Mouse (Mus musculus) megakaryocyte progenitor cell, adult 5-6 weeks (primary cell): ENCODE data around the gene Armc9. TPM values are rescaled to one million over a fixed set of nuclear protein-coding genes. Genes with fewer than 3 reads are reported as not detected.

Source experiments
- ATAC-seq: replicated peaks from 2 replicates; pipeline ENCODE4 v1.8.0; 2016; ENCODE audit warnings: mild to moderate bottlenecking, moderate TSS enrichment, inconsistent platforms; ENCODE audit not compliant: poor library complexity
- total RNA-seq, 2 experiments: library from RNA; stranded (forward) in 1 of 2; stranded (reverse) in 1 of 2; fragments of 157-497, 149-512 nt in 1 of 2; fragments of 200-1000 nt in 1 of 2; gene quantifications; 2 replicates each; pipeline versions ENCODE4 v1.2.3 to v1.2.4; 2015 to 2017

The Armc9 gene
- total RNA-seq, 2 experiments from 2014 or later: 5.0 to 11.5 TPM

DNA sequence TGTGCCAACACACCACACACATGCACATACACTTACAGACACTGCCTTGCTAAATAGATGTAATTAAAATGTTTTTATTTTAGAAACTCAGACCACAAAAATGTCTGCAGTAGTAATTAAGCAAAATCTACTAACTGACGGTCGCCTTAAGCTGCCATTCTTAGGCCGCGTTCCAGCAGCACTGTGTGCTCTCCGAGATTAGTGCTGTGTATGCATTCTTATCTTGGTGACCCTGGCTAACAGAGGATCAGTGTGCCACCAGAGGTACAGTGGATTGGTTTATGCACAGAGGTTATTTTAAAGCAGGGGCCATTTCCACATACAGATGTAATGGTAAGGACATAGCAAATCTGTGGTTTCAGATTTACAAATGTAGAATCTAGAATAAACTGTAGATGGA lies 6.5 kb downstream of the Armc9 start:
- ATAC-seq: peak; percentile 89

DNA sequence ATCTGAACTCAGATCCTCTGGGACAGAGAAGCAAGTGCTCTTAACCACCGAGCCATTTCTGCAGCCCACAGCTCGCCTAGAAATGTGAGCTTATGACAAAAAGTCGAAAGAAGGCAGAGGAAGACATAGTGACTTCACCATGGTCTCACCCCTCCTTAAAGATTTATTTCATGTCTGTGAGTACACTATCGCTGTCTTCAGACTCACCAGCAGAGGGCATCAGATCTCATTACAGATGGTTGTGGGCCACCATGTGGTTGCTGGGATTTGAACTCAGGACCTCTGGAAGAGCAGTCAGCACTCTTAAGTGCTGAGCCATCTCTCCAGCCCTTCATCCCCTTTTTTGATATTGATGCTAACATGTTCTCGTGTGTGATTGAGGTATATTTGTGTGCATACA lies 20.0 kb downstream of the Armc9 start:
- no peak for ATAC-seq

DNA sequence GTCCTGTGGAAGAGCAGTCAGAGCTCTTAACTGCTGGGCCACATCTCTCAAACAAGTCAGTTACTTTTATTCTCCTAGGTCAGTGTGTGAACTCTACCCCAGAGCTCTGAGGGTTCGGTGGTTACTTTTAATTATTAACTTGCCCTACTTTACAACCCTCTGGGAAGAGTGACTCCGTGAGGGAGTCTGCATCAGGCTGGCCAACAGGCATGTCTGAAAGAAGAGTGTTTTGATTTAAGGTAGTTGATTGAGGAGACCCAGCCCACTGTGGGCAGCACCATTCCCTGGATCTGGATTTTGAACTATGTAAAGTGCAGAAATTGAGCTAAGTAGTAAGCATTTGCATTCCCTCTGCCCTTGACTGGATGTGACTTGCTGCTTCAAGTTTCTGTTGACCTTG lies 21.5 kb downstream of the Armc9 start:
- ATAC-seq: no peak

DNA sequence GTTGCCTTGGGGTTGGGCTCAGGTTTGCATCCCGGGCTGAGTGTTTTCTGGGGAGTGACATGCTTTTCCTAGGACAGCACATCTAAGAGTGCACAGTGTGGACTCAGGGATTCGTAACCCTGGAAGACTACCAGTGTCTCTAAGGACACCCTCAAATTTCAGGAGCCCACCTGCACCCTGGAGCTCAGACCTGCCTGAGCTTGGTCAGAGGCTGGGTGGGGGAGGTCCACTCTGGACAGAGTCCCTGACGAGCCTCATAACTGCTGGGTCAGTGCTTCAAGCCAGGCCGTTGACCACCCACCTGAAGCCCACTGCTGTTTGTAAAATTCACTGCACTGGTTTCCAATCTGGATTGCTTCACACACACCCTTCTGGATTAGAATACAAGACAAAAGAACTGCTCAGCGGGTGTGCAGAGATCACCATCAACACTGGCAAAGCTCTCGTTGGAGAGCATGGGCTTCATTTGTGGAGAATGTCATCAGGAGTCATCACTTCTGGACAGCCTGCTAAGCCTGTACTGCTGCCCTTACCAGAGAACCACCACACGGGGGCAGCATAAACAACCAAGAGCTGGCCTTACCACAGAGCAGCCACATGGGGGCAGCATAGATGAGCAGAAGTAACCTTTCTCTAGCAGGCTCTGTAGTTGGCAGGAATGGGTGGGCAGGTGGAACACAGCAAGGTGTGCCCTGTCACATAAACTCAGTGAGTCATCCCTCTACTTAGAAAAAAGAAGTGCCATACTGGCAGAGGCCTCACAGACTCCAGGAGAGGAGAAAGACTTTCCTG lies 24.1 kb downstream of the Armc9 start:
- ATAC-seq: peak; percentile 98

DNA sequence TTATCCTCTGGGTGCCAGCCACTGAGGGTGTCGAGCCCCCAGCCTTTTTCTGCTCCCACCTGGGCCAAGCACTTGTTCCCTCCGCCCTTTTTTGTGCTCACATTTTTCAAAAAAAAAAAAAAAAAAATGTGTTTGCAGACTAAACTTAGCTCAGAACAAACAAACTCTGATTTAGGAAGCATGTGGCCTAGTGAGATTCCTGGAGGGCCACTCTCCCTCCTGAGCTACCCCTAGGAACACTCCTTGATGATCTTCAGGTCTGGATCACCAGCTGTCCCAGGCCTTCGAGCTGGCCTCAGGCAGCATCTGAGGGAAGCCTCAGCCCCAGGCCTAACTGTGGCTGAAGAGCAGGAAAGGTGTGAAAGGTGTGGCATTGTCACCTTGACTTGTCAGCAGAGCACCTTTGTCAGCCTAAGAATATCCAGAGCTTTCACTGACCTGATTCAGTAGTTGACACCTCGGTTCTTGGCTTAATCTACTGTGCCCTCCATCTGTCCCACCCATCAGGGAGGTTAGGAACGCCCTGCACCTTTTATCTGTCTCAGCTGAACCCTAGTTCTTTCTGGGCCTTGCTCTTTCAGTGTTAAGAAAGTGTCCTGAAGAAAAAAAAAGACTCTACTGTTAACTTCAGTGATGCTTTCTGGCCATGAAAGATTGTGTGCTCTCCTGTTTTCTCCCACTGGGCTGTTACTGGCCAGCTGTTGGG lies 27.6 kb downstream of the Armc9 start:
- 0 out of 2 replicates have a peak, but pooled peaks have one; percentile 18 for ATAC-seq

DNA sequence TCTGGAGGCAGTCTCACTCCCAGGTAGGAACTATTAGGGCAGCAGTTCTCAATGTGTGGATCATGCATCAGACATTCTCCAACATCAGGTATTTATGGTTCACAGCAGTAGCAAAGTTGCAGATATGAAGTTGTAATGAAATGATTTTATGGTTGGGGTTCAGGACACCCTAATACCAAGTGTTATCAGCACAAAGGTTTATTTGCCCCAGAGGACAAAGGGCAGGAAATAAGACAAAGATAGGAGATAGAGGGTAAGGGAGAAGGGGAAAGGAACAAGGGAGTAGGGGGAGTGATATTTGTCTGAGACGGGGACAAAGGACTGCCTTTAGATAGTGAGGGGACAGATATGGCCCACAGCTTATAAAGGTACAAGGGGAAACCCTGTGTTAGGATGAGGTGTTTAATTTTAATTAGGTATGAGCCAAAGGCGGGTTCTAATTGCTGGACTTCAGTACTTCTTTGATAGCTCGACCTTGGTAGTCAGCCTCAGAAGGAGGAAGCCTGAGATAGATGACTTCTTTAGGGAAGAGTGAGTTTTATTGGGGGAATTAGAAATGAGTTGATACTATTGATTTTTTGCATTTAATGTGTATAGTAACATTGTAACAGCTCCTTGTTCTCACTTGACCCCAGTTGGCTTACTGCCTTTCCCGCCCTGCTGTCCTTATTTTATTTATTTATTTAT lies 29.1 kb downstream of the Armc9 start:
- ATAC-seq: no peak

DNA sequence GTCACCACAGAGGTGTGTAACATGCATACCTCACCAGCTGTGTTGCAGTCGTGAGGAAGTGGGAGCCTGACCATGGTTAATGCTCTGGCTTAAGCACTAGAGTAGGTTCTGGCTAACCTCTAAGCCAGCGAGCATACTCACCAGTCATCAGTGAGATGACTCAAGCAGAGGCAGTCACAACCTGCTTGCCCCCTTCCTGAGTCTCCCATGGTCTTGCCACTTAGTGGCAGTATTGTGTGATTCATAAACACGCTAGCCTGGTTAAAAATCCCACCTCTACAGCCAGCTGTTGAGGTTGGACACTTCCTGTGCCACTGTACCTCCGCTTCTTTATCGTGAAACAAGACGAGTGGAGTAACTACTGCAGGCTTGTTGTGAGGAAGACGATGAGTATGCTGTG lies 32.2 kb downstream of the Armc9 start:
- peak; percentile 42 for ATAC-seq

DNA sequence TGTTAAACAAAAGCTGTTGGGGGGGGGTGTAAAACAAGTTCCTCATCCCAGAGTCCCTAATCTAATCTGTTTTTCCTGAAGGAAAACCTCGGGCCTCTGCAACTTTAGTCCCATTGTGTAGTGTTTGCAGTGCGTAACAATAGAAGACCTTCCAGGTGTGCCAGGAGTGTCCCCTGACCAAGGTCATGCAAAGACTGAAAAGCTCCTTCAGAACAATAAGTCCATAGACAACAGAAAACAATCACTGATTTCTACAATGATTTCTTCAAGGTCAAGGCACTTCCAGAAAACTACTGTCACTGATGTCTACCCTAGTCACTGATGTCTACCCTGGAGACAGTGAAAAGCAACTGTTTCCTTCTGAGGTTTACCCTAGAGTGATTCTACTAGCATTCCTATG lies 33.3 kb downstream of the Armc9 start:
- no peak for ATAC-seq

DNA sequence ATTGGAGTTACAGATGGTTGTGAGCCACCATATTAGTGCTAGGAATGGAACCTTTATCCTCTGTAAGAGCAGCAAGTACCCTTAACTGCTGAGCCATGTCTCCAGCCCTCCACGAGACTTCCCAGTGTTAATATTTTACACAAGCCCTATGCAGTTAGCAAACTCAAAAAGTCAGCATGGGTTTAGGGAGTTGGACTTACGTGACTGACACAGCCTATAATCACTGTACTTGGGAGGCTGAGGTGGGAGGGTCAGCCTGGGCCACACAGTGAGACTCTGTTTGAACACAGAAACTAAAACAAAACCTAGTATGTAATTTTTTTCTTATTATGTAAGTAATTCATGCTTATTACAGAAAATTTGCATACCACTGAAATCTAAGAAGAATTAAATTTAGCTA lies 33.7 kb downstream of the Armc9 start:
- ATAC-seq: no peak

DNA sequence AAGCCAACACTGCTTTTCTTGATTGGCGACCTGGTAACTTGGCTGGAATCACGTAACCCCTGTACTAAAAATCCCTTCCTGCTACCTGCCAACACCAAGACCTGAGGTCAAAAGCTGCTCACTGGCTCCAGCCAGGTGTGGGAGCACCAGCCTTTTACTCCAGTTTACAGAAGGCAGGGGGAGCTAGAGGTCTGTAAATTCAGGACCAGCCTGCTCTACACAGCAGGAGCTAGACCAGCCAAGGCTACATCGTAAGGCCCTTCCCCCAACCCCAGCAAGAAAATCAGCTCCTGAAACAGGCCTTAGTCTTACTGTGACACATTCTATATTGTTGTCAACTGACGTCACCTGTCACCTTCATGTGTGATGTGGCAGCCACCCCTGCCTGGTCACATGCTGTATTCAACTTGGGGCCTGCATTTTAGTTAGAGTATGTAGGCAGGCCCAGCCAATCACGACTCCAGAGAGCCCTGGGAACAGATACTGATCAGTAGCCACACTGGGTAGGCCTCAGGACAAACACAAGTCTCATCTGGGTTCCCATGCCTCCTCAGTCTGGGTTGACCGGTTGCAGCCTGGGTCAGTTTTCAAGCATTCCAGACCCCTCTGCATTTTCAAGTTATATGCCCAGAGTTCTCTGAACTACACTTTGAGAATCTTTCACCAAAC lies 34.6 kb downstream of the Armc9 start:
- peak; percentile 52 for ATAC-seq

DNA sequence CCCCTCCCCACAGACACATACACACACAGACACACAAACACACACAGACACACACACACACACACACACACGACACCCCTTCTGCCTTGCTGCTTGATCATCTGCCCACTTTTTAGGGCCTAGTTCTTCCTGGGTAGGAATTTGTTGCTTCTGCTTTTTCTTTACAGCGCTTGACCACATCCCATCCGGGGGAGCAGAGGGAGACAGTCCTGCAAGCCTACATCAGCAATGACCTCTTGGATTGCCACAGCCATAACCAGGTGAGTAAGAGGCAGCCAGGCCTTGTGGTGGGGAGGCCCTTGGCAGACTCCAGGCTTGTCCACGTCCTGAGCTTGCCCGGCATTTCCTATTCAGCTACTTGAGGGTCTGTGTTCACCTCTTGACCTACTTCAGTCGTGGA lies 36.3 kb downstream of the Armc9 start:
- peak; percentile 77 for ATAC-seq

DNA sequence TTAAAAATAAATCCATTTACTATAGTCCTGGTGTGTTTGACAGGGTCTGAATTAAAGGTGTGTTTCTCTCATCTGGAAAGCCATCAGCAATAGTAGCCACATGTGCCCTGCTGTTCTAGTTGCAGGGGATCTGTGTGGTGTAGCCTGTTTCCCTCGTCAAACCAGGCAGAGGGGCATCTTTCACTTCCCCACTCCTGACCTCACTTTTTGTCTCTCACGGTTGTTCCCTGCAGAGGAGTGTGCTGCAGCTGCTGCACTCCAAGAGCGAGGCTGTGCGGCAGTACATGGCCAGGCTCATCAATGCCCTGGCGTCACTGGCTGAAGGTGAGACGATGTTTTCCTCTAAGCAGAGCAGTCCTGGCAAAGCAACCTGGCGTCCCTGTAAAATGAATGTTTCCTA lies 39.5 kb downstream of the Armc9 start:
- ATAC-seq: peak; percentile 42

DNA sequence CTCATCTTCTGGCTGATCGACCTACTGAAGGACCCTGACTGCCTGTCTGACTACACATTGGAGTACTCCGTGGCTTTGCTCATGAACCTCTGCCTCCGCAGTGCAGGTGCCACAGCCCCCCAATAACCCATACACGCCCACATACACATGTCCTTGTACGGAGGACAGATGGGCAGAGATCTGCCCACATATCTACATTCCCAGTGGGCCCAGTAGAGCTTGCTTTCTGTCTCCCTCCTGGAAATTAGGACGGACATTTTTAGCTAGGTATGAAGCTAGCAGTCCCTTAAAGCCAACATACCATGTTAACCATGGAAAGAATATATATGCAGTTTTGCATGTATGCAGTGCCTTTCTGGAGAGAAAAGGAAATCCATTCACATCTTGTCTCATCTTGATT lies 43.7 kb downstream of the Armc9 start:
- no peak for ATAC-seq

DNA sequence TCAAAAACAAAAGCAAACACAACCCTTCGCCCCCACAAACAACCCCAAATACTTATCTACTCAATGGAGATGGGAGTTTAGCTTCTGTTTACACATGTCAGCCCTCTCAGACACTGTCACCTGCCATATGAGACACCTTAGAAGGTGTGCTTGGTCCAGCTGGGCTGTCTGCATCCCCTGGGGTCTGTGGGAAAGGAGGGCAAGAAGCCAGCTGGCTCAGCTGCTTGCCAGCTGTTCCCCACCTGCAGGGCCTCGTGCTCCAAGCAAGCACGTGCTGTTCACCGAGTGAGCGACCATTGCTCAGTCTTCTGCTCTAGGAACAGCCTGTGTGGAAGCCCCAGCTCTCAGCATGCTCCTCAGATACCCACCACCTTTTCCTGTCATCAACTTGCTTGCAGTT lies 44.4 kb downstream of the Armc9 start:
- ATAC-seq: no peak

DNA sequence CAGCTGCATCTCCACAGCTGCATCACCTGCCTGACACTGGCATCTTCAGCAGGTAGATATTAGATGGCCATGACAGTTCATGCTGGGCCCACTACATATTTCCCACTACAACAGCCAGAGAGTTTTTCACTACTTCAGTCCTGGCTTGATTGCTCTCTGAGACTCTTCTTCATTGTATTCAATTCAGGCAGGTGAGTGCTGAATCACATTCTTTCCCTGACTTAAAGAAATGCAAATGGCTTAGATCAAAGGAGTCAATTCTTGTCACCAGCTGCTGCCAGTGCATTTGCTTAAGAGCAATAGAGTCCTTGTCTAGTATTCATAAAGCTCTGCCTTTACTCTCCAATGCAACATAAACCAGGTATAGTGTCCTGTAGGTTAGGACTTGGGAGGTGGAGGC lies 46.7 kb downstream of the Armc9 start:
- no peak for ATAC-seq

DNA sequence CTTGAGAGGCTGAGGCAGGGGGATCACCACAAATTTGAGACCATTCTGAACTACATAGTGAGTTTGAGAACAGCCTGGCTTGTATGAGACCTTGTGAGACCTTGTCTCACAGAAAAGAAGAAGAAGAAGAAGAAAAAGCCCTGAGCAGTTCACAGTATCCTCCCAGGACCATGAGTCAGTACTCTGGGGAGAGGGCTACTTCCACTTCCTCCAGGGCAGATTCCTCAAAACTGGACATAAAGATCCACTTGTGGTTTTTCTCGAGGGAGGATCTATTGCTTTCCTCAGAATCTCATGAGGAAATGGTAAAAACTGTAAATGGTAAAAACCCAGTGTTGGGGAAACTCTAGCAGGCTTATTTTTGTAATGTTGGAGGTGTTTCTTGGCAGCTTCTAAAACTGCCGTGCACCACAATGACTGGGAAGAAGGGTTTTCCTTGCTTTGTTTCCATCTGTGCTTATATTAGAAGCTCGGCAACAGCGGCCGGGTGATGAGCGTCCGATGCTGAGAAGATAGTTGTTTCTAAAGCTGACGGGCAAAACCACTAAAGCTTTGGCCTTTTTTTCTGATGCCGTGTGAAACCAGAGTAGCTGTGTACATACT lies 48.1 kb downstream of the Armc9 start:
- no peak for ATAC-seq

DNA sequence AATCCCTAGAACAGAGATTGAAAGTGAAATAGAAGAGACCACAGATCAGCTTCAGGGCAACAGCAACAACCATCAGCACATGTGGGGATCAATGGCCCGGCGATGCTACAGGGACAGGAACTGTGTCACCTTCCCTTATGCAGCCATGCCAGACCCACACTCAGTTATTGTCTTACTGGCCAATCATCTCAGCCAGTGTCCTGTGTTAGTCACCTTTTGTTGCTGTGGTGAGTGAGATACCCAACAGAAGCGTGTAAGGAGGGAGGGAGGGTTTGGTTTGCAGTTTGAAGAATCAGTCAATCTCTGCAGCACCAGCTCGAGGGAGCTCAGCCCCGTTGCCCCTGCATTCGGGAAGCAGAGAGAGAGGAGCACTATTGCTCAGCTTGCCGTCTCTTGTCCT lies 56.1 kb downstream of the Armc9 start:
- ATAC-seq: no peak

DNA sequence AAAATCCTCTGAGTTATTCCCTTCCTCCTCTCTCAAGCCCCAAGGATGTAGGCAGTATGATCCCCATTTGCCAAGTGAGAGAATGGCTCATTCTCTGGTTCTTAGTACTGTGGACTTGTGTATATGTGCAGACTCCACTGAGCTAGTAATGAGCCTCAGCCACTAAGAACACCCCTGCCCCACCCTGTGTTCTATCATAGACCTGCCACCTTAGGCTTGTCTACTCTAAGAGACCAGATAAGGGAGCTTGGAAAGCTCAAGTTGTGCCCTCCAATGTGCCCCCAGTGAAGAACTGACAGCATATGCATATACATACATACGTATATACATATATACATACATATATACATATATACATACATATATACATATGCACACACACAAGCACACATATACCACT lies 56.9 kb downstream of the Armc9 start:
- peak; percentile 50 for ATAC-seq

DNA sequence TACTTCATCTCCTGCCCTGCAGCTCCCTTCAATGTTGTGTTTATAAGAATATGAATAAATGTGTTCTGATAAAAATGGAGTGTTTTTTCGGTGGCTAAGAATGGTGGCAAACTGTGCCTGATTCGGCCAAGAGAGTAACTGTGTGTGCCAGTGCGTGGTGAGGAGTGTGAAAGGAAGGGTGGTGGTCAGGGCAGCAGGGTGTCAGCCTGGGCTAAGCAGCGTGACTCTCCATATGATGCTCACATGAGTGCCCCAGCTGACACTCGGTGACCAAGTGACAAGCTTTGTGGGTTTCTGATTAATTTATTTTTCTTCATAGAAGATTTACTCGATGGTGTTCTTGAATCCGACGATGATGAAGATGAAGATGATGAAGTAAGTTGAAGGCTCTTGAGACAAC lies 58.2 kb downstream of the Armc9 start:
- ATAC-seq: no peak

DNA sequence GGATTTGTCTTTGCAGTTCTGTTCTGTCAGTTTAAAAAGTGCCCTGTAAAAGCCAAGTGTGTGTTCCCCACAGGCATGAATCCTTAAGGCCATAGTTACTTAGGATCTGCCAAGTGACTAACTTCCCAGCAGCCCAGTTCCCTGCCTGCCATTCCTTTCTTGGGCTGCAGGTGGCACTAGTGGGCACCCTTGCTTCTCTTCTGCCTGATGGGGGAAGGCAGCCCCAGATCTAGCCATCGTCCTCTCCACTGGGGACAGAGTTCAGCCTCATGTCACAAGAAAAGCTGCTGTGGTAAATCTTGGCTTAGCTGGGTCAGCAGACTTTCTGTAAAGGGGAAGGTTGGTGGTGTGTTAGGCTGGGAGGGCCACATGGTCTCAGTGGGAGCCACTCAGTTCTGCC lies 59.6 kb downstream of the Armc9 start:
- peak; percentile 88 for ATAC-seq

DNA sequence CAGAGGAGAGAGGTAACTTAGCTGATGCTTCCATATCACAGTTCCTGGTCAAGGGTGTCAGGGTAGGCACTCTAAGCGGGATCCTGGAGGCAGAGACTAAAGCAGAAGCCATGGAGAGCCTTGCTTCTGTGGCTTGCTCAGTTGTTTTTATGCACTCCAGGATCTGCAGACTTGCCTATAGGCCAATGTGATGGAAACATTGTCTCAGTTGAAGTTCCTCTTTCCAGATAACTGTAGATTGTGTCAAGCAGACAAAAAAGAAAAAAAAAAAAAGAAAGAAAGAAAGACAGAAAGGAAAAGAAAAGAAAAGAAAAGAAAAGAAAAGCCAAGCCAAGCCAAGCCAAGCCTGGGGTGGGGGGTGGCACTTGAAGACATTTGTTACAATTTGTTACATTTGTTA lies 60.7 kb downstream of the Armc9 start:
- ATAC-seq: peak; percentile 36
